Mouse (Mus musculus) lung, postnatal 0 days (tissue): Measurements from ENCODE around the gene Olfm4.

Source experiments
- CTCF ChIP-seq: IDR thresholded peaks from 2 replicates; pipeline ENCODE4 v1.5.1; 2016; ENCODE audit warnings: antibody characterized with exemption, mild to moderate bottlenecking
- EP300 ChIP-seq: IDR thresholded peaks from 2 replicates; pipeline ENCODE4 v1.6.1; 2016; ENCODE audit warnings: antibody characterized with exemption, mild to moderate bottlenecking, control low read depth

DNA sequence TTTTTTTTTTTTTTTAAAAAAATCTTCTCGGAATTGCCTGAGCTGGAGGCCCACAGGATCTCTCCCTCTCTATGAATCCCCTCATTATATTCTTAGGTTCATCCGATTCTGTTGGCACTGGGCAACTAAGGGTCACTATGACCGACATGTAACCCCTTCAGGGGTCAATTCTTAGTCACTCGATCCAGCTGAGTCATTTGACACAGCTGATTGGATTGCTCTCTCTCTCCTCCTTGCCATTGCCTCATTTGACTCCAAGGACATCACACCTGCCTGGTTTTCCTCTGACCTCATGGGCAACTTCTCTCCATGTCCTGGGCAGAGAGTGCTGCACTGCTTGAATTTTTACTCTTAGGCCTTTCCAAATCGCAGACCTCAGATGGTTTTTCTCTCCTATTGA, 6.7 kb downstream of the Olfm4 start:
- no peak for TF ChIP-seq EP300
- no peak for TF ChIP-seq CTCF
